Mouse (Mus musculus): ENCODE data around the gene Casp12.
"Not testable (repeated sequence)": the region's sequence is repeated elsewhere in the genome, so short reads cannot be mapped to it uniquely, and the experiment has no call there.

Gene Casp12

DNA sequence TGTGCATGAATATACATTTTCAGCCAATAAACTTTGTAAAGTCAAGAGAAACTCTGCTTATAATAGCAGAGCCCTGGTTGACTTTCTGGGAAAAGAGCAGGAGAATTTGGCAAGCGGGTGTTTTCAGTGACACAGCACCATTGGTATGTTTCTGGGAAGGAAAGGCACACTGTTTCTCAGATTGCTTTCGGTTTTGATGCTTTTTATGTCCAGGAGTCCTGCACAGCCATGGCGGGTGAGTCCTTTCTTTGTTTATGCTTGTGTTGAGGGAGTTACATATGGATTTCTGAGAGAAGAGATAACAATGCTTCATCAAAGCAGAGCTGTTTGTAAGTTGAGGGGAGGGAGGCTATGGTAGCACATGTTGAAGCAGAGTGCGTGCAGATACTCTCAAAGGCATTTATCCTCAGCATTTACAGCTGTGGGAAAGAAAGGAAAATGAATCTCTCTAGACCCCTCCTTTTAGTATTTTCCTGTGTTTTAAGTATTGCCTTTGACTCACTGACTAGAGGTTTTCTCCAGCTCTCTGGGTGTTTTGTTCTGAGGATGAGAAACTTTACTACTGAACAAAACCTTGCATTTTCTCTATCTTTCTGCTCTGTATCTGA is at the start of gene Casp12:
Casp12 (plus strand) TSS at position 140 of the 608 bp plus-strand sequence.
- DNase-seq: no peak

DNA sequence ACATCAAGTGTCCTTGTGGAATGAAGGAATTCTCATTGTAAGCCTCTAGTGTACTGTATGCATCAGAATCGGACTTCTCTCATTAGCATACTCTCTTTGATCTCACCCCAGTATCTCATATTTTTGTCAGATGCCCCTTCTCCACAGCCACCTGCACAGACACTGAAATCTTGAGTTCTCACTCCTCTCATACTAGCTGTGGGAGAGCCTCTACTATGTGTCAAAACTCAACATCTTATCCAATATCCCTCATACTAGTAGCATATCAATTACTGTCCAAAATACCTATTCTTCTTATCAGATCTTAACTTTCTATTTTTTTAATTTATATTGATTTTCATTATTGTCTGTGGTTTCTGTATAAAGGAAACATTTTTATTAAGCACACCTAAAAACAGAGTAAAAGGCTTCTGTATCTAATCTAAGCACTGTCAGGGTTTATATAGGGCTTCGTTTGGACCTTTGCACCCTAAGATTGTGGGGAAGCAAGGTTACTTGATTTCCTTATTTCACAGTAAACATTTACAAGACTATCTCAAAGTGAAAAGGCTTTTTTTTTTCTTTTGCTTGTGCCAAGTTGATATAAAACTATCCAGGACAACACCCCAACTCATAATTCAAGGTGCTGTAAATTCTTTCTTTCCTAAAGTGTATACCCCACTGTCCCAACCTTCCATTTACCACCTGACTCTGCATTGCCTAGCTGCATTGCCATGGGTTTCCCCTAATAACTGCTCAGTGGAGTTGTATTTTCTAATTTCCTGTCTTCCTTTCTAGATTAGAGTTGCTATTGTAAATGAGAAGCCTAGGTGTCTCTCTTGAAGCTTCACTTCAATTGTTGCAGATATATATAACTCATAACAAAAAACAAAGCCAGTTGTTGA is 48.6 kb upstream of the Casp12 start:
- no peak for DNase-seq

DNA sequence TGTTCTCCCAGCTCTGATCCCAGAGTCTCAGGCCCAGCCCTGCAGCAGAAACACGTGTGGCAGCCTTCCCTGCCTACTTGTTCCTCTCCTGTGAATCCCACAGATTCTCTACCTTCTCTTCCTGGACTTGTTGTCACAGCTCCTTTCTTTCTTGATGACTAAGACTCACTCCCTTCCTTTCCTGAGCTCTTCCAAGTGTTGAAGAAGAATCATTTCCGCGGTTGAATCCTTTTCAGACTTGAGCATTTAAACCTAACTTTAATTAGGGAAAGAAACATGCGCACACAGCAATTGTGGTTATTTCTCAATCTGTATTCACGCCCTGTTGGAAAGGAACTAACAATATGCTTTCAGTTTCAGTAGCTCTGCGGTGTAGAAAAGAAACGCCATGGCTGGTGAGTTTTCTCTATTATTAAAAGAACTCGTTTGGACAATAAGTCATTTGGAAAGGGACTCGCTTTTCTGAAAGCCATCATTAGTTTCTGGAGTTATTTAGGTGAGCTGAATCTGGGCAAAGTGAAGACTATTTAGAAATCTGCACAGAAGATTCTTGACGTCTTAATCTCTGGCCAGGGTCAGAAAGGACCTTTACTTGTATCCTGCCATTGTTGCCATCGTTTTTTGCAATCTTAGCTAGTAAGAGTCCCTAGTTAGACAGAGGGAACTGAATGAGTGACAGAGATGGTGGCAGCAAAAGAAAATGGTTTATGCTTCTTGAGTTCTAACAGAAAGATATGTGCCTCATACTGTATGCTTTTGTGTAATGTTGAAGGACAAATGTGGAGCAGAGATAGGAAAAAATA is 46.7 kb upstream of the Casp12 start, which contains the start of gene Casp1:
Casp1 (plus strand) TSS at position 189 of the 803 bp plus-strand sequence.
- no peak for DNase-seq

DNA sequence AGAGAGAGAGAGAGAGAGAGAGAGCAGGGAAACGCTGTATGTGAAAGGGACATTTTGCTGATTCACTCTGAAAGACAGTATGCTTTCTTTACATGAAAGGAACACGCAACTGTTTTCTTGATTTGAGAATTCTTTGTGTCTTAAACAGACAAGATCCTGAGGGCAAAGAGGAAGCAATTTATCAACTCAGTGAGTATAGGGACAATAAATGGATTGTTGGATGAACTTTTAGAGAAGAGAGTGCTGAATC is 46.2 kb upstream of the Casp12 start:
- no peak for DNase-seq

DNA sequence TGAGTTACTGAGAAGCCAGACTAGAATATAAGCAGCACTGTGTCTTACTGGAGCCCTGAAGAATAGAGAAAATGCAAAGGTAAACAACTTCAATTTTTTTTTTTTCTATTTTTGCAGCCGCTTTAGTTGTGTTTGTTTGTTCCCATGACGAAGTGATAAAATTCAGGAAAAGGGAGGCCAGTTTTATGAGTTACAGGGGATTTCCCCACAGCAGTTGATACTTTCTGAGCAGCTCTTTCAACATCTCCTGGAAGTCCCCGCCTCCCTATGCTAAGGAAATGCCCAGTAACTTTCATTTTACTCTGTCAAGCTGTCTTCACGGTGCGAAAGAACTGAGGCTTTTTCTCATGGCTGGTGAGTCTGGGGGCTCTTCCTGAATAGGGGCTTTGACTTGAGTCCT is 36.7 kb upstream of the Casp12 start, which contains the start of gene Casp4:
Casp4 (plus strand) TSS at position 268 of the 400 bp plus-strand sequence.
- no peak for DNase-seq

DNA sequence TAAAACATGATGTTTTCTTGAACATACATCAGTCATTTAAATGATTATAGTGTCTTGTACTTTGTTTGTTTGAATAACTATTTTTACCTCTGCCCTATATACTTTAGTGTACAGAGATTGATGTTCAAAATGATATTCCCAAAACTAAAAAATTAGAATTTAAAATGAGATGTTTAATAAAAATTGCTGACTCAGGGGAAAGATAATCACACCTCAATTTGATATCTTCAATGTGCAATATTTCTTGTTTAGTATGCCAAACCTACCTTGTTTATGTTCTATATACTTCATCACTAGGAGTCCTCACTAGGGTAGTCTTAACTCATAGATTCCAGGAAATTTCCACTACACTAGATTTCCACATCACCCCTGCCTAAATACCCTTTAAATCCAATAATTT is 35.1 kb upstream of the Casp12 start:
- no peak for DNase-seq

DNA sequence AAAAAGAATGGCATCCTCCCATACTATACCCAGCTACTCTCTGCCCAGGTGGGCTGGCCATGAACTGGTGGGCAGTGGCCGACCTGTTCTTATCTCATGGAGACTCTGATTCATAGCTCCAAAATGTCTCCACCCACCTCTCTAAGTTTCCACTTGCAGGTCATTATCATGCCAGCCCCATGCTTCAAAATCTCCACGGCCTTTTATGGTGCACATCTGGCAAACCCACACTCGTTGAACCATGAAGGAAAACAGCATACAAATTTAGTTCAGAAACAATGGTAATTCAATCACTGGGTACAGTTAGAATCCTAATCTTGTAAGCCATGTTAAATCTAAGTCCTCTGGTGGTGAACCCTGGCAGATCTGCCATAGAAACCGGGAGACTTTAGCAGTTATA is 33.8 kb upstream of the Casp12 start:
- no peak for DNase-seq

DNA sequence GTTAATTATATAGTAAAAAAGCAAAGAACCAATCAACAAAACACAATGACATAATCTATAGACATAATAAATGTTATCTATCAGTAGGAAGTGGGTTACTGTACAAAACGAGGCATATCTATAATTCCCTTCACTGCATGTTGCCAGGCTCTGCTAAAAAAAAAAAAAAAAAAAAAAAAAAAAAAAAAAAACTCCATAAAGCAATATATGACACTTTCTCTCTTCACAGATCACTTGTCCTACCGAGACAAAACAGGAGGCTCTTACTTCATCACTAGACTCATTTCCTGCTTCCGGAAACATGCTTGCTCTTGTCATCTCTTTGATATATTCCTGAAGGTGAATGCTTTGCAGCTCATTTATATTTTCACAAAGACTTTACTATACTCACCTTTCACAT is 17.0 kb upstream of the Casp12 start:
- DNase-seq: no peak

DNA sequence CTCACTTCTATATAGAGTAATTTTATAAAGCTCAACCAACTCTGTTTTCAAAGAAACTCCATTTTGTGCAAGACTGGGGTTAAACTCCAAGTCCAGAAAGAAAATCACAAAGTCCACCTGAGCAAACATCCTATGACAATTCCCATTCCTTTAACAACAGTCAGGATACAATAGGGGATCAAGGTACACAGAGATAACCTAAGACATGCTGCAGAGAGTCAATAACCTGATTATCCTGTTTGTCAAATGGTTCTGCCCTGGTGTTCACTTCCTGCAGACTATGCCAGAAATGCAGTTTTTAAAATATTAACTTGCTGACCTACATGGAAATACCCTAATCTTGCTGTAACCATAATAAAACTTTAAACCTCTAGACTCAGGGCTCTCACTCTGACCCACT is 12.8 kb upstream of the Casp12 start:
- no peak for DNase-seq

DNA sequence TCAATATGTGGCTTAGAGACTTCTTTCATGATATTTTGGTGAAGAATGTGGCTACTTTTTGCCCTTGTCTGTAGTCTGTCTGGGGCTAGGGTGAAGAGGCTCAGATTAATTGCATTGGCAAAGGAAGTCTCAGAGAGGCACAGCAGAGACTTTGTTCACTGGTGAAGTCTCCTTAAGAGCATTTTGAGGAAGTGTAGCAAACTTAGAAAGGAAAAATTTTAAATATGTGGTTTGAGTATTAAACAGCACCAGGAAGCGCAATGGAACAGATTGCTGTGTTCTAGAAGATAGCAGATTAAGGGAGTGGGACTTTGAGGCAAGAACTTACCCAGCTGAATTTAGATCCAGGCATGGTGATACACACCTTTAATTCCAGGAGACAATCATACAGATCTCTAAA is 11.8 kb upstream of the Casp12 start:
- no peak for DNase-seq

DNA sequence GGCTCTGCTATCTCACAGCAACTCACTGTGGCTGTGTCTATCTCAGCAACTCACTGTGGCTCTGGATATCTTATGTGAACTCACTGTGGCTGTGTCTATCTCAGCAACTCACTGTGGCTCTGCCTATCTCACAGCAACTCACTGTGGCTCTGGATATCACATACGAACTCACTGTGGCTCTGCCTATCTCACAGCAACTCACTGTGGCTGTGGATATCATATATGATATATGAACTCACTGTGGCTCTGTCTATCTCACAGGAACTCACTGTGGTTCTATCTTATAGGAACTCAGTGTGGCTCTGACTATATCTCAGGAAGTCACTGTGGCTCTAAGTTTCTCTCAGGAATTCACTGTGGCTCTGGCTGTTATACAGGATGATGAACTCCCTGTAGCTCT is 2.1 kb upstream of the Casp12 start:
- DNase-seq: no peak

DNA sequence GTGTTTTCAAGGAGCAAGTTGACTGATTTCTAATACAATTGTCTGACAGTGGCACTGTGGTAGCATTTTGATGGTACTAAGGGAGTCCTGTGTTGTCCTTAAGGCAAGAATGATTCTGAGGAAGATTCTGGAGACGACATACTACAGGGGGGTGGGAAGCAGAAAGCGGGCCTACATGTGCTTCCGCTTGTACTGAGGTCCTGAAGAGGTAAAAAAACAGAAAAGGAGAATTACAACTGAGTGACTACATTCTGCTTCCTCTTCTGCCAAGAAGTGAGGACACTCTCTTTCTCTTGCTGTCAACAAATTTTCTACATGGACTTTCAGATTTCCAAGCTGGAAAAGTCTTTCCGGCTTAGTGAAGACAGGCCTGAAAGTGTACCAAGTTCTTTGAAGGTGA is 1.1 kb upstream of the Casp12 start:
- no peak for DNase-seq

DNA sequence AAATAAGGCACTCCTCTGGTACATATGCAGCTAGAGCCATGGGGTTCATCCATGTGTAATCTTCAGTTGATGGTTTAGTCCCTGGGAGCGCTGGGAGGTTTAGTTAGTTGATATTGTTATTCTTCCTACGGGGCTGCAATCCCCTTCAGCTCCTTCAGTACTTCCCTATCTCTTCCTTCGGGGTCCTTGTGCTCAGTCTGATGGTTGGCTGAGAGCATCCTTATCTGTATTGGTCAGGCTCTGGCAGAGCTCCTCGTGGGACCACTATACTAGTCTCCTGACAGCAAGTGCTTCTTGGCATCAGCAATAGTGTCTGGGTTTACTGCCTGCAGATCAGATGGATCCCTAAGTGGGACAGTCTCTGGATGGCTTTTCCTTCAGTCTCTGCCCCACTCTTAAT is 2.2 kb downstream of the Casp12 start:
- no peak for DNase-seq

DNA sequence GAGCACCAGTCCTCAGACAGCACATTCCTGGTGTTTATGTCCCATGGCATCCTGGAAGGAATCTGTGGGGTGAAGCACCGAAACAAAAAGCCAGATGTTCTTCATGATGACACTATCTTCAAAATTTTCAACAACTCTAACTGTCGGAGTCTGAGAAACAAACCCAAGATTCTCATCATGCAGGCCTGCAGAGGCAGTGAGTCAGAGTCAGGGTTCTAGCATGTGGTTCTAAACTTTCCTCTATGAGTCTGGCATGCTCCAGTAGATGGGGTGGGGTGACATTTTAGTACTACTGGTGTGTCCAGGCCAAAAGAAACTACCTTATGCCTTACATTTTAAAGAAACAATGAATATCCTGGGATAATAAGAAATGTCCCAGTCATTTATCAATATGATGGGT is 8.4 kb downstream of the Casp12 start:
- DNase-seq: no peak

DNA sequence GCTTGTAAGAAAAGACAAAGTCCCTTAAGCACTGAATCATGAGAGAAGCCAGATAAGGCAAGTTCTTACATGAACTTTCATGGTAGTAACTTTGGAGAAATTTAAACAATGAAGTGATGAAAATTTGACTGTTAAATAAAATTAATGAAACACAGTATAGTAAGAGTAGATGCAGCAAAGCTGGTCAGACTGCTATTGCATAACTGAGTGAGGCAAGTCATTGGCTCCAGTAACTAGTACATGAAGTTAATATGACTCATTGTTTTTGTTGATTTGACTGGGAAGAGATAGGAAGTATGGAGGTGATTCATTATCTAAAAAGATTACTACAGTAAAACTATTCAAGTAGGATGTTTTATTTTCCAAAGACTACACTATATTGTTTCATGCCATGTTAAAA is 11.6 kb downstream of the Casp12 start:
- no peak for DNase-seq

DNA sequence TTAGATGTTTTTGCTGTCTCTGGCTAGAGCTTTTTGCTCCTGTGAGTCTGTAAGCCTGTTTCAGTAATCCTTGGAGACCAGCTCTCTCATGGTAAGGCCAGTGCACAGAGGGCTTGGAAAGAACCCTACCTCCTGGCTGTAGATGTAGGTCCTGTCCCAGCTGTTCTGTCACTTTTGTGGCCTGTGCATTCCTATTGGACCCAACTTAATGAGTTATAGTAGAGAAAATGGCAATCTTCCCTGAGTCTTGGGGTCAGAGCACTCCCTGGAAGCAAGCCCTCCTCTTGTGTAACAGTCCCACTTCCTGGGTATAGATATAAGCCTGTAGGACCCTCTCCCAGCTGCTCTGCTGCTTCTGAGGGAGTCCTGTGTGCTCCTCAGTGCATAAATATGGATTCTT is 48.3 kb downstream of the Casp12 start:
- DNase-seq: no peak

DNA sequence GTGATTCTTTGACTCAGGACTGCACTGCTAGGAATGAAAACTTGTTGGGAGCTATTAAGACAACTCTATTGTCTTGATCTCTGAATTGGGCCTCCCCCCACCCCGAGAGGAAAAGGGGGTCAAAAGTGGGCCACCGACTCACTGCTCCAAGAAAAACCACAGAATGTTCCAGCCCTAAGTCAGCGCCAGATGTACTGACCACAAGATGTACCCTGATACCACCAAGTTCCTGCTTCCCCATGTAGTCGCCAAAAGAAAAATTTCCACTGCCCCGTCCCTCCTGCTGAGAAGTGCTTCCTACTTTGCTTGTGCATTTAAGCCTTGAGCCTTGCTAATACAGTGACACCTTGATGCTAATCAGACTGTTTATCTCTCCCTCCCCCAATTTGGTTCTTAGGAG is 50.6 kb downstream of the Casp12 start:
- DNase-seq: not testable (repeated sequence)

DNA sequence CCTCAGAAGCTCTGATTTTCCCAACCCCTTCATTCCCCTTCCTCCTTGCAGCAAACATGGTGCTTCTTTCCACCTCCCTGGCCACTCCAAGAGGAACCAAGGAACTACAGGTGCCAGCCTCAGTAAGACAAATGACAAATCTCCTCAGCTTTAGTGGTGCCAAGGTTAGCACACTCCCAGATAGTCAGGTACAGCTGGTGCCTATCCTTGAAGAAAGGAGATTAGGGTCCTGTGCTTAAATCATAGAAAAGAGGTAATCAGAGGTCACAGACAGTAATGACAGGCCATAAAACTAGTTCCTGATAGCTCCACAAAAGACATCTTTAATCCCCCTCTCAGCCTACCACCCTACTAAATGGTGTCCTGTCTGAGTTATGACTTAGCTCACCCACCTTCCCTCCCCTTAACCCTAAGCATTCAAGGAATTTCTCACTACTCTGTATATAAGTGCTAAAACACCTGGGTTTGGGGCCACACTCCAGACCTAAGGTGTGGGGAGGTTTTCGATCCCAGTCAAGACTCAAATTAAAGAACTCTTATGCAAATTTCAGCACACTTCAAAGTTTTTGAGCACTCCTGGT is 65.8 kb downstream of the Casp12 start:
- DNase-seq: no peak

DNA sequence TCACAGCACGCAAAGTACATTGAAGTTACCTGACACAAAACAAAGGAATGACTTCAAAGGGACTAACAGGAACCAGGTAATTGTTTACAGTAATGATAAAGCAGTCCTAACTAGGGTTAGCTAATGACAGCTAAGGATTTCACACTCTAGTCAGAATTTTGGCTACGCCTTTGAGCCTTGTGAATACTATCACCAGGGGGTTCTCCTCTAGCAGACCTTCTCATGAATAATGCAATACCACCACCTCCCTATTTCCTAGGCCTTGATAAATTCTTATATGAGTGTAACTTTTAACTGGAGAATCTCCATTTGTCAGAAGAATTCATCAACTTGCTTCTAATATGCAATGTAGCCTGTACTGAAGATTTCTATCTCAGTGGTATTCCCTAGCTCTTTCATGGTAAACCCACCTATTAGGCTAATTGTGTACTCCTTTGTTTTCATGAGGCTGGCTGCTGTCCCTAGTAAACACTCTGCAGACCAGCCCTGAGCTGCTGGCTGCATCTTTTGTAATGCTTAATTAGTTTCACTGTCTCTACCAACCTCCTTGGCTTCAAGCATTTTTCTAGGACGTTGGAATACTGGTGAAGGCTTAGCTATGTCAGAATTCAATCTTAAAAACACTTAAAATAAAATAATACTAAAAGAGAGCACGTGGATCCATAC is 67.3 kb downstream of the Casp12 start:
- DNase-seq: no peak

DNA sequence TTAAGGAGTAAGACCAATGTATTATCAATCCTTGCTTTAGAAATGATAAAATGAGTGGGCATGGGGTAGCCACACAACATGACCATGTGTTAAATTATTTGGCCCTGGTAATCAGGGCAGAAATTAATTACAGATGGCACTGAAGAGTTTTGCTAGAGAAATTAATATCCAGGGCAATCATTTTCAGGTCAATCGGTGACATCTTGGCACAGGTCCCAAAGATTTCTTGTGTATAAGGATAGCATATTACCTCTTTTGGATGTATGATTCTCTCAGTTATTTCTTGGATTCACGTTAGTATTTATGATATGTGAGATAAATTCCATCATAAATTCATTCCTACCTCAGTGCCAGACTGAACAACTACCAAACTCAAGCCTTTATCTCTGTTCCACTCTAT is 72.6 kb downstream of the Casp12 start:
- no peak for DNase-seq

Data from cerebellum, adult 11 months (tissue).